Mouse (Mus musculus): Measurements from ENCODE around the gene Tmem51.

GRCm38 (mm10) chr4:142063057-142063534, 21.0 kb downstream of the Tmem51 start:
- no peak for TF ChIP-seq CTCF (IDR thresholded peaks at IDR 0.05; ENCODE audit: low read depth, low read length)
- no peak for TF ChIP-seq GATA1 (IDR thresholded peaks at IDR 0.05; ENCODE audit: borderline replicate concordance, low read length)
- no peak for TF ChIP-seq POLR2AphosphoS5 (IDR thresholded peaks at IDR 0.05; ENCODE audit: insufficient replicate concordance, low read depth, low read length)
- no peak for TF ChIP-seq TAL1 (conservative IDR thresholded peaks at IDR 0.05; ENCODE audit: low read depth, low read length)

Data from G1E (cell line).